Mouse (Mus musculus) frontal cortex, adult 2 months (tissue): ENCODE data around the gene Helz2. TPM values are rescaled to one million over a fixed set of nuclear protein-coding genes. Genes with fewer than 3 reads are reported as not detected.

Experiments
- DNase-seq, 2 experiments: peaks; one replicate each; pipeline ENCODE4 v3.0.0; 2022; ENCODE audit warnings: low spot score in 1 of 2; ENCODE audit errors: extremely low spot score in 1 of 2
- polyA plus RNA-seq: library from polyadenylated mRNA; depleted of rRNA; stranded (reverse); fragments of >200 nt; gene quantifications from 2 replicates; pipeline ENCODE4 v1.2.3, GENCODE M21; 2012

Gene Helz2
- polyA plus RNA-seq, 1 experiment = 3.0 TPM

DNA sequence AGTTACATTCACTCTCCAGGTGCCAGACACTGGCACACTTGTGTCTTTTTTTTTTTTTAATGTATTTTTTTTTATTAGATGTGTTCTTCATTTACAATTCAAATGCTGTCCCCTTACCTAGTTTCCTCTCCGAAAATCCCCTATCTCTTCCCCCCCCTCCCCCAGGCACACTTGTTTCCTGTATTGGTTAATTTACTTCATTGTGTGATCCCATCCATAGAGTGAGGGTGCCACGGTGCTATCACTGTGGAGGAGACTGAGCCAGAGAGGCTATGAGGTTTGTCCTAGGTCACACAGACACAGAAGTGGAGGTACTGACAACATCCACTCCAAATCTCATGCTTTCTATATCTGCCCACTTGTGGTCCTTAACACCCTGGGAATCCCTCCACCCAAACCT lies 3.0 kb downstream of the Helz2 start:
- DNase-seq = no peak

GRCm38 (mm10) chr2:181238091-181238610 lies 3.7 kb downstream of the Helz2 start:
- DNase-seq = no peak

DNA sequence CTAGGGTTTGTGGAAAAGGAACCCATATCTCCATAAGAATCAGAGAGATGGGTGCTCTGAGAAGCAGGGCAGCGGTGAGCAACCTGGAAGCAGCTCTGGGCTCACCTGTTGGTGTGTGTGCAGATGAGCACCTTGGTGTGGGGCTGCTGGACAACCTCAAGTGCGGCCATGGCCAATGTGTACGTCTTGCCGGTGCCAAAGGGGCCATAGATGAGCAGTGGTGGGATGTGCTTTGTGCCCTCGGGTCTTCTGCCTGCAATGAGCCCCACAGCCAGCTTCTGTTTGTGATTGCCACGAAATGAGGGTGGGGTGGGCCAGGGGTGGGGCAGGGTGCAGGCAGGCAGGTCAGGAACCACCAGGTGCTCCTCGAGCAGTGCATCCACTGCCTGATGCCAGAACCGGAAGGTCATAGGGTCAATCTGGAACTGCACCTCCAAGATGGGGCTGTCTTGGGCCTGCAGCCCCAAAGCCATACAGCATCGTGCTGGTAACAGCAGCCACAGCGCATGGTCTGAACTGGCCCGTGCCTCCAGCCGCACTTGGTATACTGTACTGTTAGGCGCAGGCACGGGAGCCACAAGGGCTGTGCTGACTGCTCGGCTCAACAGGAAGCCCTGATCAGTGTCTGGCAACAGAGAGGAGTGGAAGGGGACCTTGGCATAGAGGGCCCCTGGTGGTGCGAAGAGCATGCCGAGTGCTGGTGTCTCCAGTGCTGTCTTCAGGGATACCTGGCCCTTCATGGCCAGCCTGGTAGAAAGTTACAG lies 4.4 kb downstream of the Helz2 start:
- no peak for DNase-seq

GRCm38 (mm10) chr2:181235681-181236566 lies 5.9 kb downstream of the Helz2 start:
- DNase-seq = no peak

DNA sequence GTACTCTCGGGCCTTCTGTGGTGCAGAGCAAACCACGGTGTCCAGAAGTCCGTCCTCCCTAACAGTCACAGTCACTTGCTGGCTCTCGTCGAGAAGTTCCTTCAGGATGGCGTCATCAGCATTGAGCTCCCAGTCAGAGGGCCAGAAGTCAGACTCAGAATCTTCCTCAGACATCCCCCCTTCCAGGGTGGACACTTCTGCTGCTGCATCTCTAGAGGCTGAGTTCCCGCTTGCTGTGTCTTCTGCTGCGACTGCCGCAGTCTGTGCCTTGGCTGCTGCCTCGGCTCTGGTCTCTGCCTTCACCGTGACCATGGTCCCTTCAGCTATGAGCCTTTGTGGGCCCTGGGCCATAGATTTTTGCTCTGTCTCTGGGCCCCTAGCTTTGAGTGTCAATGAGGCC lies 7.1 kb downstream of the Helz2 start:
- DNase-seq = no peak

DNA sequence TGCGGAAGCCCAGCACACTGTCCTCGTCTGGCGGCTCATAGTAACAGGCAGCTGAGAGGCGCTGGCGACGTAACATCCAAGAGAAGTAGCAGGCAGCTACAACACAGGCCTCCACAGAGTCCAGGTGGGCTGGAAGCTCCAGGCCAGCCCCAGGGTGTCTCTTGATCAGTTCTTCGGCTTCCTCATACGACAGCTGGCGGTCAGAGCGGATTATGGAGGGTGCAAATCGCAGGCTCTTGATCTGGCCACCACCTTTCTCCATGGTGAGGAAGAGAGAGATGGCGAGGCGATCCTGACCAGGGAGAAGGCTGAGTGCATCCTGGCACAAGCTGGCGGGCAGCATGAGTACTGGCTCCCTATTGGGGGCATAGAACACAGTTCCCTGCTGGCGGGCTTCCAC lies 8.4 kb downstream of the Helz2 start:
- DNase-seq = no peak

- DNase-seq = no peak
These were observed 10.7 kb downstream of the Helz2 start for GRCm38 (mm10) chr2:181231171-181231570.

GRCm38 (mm10) chr2:181228335-181228734 lies 13.5 kb downstream of the Helz2 start:
- DNase-seq = no peak

- no peak for DNase-seq
These were observed 14.7 kb downstream of the Helz2 start for GRCm38 (mm10) chr2:181227122-181227521.

DNA sequence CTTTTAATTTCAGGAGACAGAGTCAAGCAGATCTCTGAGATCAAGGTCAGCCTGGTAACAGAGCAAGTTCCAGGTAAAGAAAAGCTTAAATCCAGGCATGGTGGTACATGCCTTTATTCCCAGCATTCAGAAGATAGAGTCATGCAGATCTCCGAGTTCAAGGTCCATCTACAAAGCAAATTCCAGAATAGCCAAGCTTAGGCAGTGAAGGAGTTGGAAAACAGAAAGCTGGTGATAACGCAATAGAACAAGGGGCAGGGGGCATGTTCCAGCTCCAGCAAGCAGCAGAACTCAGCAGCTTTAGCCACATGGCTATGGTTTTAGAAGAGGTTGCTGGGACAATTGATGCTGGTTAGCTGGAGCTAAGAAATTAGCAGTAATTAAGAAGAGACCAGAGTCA lies 16.8 kb downstream of the Helz2 start:
- DNase-seq = no peak

GRCm38 (mm10) chr2:181220361-181220760 lies 21.5 kb downstream of the Helz2 start:
- peak in 1 of 2 experiments; percentile 12 for DNase-seq

DNA sequence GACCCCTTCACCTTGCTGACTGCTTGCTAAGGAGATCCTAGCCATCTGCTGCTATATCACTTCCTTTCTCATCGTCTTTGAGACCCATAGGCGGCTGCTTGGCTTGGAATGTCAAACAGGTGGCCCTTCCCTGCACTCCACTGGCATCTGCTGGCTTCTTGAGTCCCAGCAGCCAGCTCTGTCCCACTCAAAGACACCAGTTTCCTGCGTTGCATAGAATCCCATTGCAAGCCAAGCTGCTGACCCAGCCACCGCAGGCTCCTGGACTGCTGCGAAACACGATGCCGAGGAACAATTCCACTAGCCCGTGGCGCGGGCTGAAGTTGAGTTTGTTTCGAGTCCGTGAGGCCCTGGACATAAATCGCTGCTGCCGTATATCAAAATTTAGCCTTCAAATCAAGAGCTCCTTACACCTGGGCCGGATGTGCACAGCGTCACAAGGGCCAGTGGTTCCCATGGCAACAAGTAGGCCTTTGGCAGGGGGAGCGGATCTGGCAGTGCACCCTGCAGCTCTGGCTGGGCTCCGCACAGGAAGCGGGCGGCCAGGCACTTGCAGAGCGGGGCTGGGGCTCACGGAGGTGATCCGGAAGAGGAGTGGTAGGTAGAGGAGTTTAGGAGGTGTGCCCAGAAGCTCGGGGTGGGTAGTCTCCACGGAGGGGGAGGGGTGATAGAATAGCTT lies 22.1 kb downstream of the Helz2 start, which contains the start of gene Fndc11:
TSS of gene Fndc11 (plus strand) at position 476 of the 679 bp plus-strand sequence.
- DNase-seq = peak; percentile 14 to 53

GRCm38 (mm10) chr2:181218881-181219485 lies 22.8 kb downstream of the Helz2 start:
- DNase-seq = no peak

DNA sequence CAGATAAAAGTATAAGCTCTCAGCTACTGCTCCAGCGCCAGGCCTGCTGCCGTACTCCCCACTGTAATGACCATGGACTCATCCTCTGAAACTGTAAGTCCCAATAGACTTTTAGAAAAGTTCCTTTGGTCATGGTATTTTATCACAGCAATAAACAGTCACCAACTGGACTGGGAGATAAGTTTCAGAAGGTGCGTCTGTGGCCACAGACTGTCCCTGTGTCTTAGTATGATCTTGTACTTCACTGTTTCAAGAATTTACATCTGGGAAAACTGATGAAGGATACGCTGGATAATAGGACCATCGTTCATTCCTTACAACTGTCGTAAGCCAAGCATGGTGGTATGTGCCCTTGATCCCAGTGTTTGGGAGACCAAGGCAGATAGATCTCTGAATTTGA lies 25.8 kb downstream of the Helz2 start:
- DNase-seq = no peak

- DNase-seq = no peak
These were observed 28.8 kb downstream of the Helz2 start, which contains the start of gene Srms for GRCm38 (mm10) chr2:181213021-181213445. Gene Srms (minus strand): TSS chr2:181213185.

- no peak for DNase-seq
These were observed 29.3 kb downstream of the Helz2 start for GRCm38 (mm10) chr2:181212389-181213020.

GRCm38 (mm10) chr2:181206118-181206517 lies 35.7 kb downstream of the Helz2 start:
- DNase-seq = no peak

GRCm38 (mm10) chr2:181205678-181206077 lies 36.1 kb downstream of the Helz2 start:
- DNase-seq = no peak

DNA sequence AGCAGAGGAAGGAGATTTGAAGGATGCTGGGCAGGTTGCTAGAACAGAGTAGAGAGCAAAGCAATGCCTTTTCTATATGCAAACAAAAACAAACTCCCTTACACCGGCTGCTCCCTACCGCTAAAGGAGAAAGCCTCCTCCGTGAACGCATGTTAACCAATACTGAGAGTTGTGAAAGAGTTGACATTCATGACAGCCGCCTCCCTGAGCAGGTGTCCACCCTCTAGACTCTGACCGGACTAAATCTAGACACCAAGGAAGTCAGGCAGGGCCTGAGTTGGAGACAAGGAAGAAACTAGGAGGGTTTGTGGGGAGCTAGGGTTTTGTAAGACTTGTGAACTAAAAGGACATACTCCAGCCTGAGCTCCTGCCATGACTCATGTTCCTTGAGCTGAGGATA lies 38.9 kb downstream of the Helz2 start:
- DNase-seq = no peak

DNA sequence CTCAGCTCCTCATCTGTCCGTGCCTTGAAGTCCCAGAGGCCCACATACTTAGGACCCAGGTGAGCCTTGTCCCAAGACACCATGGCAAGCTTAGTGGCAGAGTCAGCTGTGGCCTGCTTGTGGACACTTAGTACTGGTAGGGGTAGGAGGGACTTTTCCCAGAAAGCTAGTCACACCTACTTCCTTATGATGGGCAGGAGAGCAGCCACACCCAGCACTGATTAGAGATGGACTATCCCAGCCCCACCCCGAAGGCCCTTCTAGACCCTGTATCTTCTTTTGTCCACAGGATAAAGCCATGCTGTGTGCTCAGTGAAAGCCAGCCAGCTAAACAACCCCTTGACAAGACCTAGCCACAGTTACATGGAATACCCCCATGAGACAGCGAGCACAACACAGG lies 39.4 kb downstream of the Helz2 start, which contains the start of gene Ptk6:
TSS of gene Ptk6 (minus strand) at position 368 of the 400 bp plus-strand sequence.
- DNase-seq = no peak
